In the genomic region with DNA sequence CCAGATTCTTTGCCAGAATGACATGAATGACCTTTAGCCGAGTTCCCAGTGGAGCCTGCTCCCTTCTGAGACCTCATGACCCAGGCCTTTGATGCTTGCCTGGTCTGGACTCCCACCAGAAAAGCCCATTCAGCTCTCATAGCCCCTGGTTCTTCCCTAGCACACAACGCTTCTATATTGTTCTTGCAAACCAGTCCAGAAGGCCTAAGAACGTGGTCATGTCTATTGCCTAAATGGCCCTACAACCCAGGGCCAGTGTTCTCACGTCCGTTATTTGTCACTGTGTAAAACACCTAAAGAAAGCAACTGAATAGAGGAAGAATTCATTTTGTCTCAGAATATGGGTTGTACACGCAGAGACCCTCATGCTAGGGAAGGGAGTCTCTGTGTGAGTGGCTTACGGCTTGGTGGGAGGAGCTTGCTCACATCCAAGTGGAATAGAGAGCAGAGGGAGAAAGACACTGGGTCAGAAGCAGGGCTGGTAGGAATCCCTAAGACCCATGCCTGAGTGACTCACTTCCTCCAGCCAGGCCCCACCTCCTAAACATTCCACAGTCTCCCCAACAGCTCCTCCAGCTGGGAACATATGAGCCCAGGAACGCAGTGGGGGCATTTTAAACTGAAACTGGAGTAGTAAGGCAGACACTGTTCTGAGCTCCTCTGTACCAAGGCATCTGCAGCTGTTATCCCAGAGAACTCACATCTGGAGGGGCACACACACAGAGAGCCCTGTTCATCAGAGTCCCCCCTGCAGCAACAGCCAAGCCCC, we compare ENCODE assay signal across 8 mouse cellular contexts.
DNase-seq lines count a peak whose midpoint lies in the region; ATAC-seq lines count a peak whose summit lies in the region.
"Had no signal": no experiment of that assay in that cellular context is flagged by ENCODE, and none has a peak within 500 bp of the region (broad histone marks: within the 10 kb centered on the region; RNA-seq: fewer than 3 reads in every experiment).

No protein-coding gene starts in this region.

- peak overlapping the region; percentile 45; the same call in 1 of the 2 replicates for H3K9ac ChIP-seq in heart, embryonic 13.5 days
- no peak overlapping the region for H3K9ac ChIP-seq in stomach, embryonic 15.5 days
- H3K9ac ChIP-seq: midbrain, embryonic 12.5 days had no signal

- H3K4me1 ChIP-seq in heart, embryonic 13.5 days, result peaks cover 39% of the 10 kb centered on the region
- H3K4me1 ChIP-seq in limb, embryonic 10.5 days, result peaks cover 40% of the 10 kb centered on the region
- peaks cover 15% of the 10 kb centered on the region; the same call in 1 of the 2 replicates for H3K4me1 ChIP-seq in stomach, embryonic 15.5 days
- H3K4me1 ChIP-seq: midbrain, embryonic 12.5 days had no signal

- H3K36me3 ChIP-seq in heart, embryonic 13.5 days, result no peaks in the 10 kb centered on the region
- H3K36me3 ChIP-seq in limb, embryonic 10.5 days, result no peaks in the 10 kb centered on the region
- no peaks in the 10 kb centered on the region for H3K36me3 ChIP-seq in stomach, embryonic 15.5 days
- H3K36me3 ChIP-seq: midbrain, embryonic 12.5 days had no signal

- 57% methylated on average over 8 of the region's 8 CpGs for WGBS in heart, embryonic 13.5 days
- 71% methylated on average over 8 of the region's 8 CpGs for WGBS in limb, embryonic 10.5 days
- WGBS in stomach, embryonic 15.5 days, result 50% methylated on average over 8 of the region's 8 CpGs

- ATAC-seq in heart, embryonic 13.5 days (ENCODE audit: extremely low read depth, insufficient number of reproducible peaks, low FRiP score, low TSS enrichment), result peak; percentile 66; the same call in 1 of the 2 replicates
- peak; percentile 76; the same call in 1 of the 2 replicates for ATAC-seq in stomach, embryonic 15.5 days (ENCODE audit: insufficient read depth, low FRiP score, low read depth)

- no peaks in the 10 kb centered on the region for H3K27me3 ChIP-seq in heart, embryonic 13.5 days (replicated peaks)
- H3K27me3 ChIP-seq in limb, embryonic 10.5 days (ENCODE audit: low read depth, poor library complexity, severe bottlenecking), result no peaks in the 10 kb centered on the region
- no peaks in the 10 kb centered on the region for H3K27me3 ChIP-seq in stomach, embryonic 15.5 days (replicated peaks)
- H3K27me3 ChIP-seq: midbrain, embryonic 12.5 days had no signal

- H3K9me3 ChIP-seq in heart, embryonic 13.5 days, result no peaks in the 10 kb centered on the region
- no peaks in the 10 kb centered on the region for H3K9me3 ChIP-seq in limb, embryonic 10.5 days (replicated peaks)
- no peaks in the 10 kb centered on the region for H3K9me3 ChIP-seq in stomach, embryonic 15.5 days
- H3K9me3 ChIP-seq: midbrain, embryonic 12.5 days had no signal

- peak overlapping the region; percentile 19 for H3K4me2 ChIP-seq in heart, embryonic 13.5 days
- no peak overlapping the region for H3K4me2 ChIP-seq in stomach, embryonic 15.5 days
- H3K4me2 ChIP-seq: midbrain, embryonic 12.5 days had no signal

- H3K4me3 ChIP-seq in heart, embryonic 13.5 days, result no peak overlapping the region
- H3K4me3 ChIP-seq in limb, embryonic 10.5 days, result no peak overlapping the region
- no peak overlapping the region for H3K4me3 ChIP-seq in stomach, embryonic 15.5 days (replicated peaks)
- H3K4me3 ChIP-seq: midbrain, embryonic 12.5 days had no signal

- DNase-seq in 3T3-L1 (ENCODE audit: low read depth, low spot score) (peak; percentile 95), R1 (ENCODE audit: low read depth, low spot score) (peak; percentile 46)
- peak; percentile 45 for DNase-seq in limb, embryonic 10.5 days (ENCODE audit: low spot score)
- DNase-seq in left cerebral cortex, adult 18-20 months (ENCODE audit: low spot score in 2 of 2), result no peak
- no peak for DNase-seq in frontal cortex, adult 2 months (ENCODE audit: extremely low spot score in 1 of 2, low spot score in 1 of 2)

- H3K27ac ChIP-seq in heart, embryonic 13.5 days (replicated peaks), result peak overlapping the region; percentile 79
- peak overlapping the region; percentile 75 for H3K27ac ChIP-seq in limb, embryonic 10.5 days
- peak overlapping the region; percentile 75 for H3K27ac ChIP-seq in stomach, embryonic 15.5 days
- H3K27ac ChIP-seq: midbrain, embryonic 12.5 days had no signal

Comparison
In these comparisons a context has a peak if more than half of its experiments do, and no peak if none do; other contexts are left out.
1. DNase-seq: peak in 3T3-L1 (single experiment), R1 (single experiment) and limb, embryonic 10.5 days (single experiment); none in left cerebral cortex, adult 18-20 months (0 of 2) and frontal cortex, adult 2 months (0 of 2).
2. Peak in every context shown above with its lines, with median percentiles within 50 percentile points of each other: H3K27ac ChIP-seq.